Mouse (Mus musculus) erythroid progenitor cell, adult 5-6 weeks (primary cell): Measurements from ENCODE around the gene Pir. TPM values are rescaled to one million over a fixed set of nuclear protein-coding genes. Genes with fewer than 3 reads are reported as not detected.

Experiments
- ATAC-seq: replicated peaks from 2 replicates; pipeline ENCODE4 v1.8.0; 2016; ENCODE audit warnings: moderate number of reproducible peaks, mild to moderate bottlenecking, moderate TSS enrichment, inconsistent platforms; ENCODE audit not compliant: poor library complexity, low FRiP score, severe bottlenecking
- total RNA-seq, 2 experiments: library from RNA; stranded (forward) in 1 of 2; stranded (reverse) in 1 of 2; fragments of 150-400 nt in 1 of 2; fragments of 186-747, 209-891 nt in 1 of 2; gene quantifications; 2 replicates each; pipeline versions ENCODE4 v1.2.3 to v1.2.4; 2015 to 2017; ENCODE audit warnings: low replicate concordance in 2 of 2

The Pir gene
- total RNA-seq (2015; ENCODE audit: low replicate concordance): 27.7 and 32.1 TPM in 2 replicates
- total RNA-seq (2017; ENCODE audit: low replicate concordance): 37.7 and 38.7 TPM in 2 replicates

GRCm38 (mm10) chrX:164269285-164269761 lies at the start of gene Pir:
TSS of gene Pir (plus strand) at chrX:164269371.
- ATAC-seq: peak; percentile 99

DNA sequence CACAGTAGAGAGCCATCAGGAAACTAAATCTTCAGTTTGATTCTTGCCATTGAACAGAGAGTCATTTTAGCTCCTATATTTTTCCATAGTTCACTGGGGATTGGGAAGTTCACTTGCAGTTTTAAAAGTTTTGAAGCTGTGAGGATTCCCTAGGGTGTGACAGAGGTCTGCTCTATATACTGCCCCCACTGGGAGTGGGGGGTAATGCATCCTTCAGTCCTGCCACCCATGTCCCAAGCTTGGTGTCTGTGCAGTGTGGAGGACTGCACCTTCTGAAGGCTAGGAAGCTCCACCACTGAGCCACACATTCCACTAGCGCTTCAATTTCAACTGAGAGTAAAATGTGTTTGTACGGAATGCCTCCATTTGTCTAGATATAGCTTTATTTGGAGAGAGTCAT lies 47.2 kb upstream of the Pir start:
- ATAC-seq: peak; percentile 76

GRCm38 (mm10) chrX:164233380-164233779 lies 35.8 kb upstream of the Pir start:
- no peak for ATAC-seq

DNA sequence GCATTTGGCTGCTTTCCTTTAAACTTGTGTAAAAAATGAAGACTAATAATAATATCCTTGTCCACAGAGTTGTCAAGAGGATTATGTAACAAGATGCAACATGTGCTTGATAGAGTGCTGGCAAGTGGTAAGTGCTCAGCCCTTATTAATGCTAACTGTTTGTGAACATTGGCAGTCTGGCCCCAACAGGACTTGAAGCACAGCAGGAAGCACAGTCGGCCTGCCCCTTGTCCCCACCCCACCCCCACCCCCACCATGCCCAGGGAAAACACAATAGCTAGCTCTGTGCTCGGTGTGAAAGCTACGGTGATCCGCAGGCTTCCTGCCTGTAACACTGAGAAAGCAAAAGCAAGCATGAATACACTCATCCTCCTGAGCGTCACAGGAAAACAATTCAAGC lies 23.5 kb upstream of the Pir start:
- no peak for ATAC-seq

GRCm38 (mm10) chrX:164246722-164247121 lies 22.4 kb upstream of the Pir start:
- ATAC-seq: no peak

DNA sequence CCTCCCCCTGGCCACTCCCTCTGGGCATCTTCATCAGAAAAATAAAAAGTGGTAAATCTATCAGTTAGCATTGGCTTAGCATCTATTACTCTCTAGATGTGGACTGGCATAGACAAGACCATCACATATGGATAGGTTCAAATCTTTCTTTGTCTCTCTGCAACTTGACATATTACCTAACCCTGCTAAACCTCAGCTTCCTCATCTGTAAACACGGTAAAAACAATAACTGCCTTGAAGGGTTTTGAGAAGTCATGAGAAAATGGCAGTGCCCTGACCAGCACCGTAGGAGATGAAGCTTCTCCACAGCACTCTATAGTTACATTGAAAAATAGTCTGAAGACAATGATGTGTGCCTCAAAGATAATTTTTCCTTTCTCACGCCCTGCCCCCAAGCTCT lies 12.6 kb upstream of the Pir start:
- ATAC-seq: no peak

DNA sequence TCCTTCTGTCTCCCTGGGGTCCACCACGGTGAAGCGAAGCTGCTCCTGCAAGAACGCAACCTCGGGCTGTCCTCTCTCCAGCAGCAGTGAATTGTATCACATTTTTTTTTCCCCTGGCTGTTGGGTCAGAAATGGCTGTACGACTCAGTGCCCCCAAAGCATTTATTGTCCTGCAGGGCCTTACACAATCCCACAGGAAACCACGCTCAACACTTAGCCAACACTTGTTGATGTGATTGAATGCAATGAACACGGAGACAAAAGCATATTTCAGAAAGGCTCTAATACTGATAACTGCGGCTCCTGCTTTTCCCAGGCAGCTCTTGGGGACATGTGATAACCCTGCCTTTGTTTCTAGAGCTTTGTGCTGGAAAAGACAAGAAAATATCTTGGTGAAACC lies 11.1 kb upstream of the Pir start, which contains the start of gene Bmx:
Gene Bmx (minus strand): TSS at position 137 of the 400 bp plus-strand sequence.
- no peak for ATAC-seq

GRCm38 (mm10) chrX:164258662-164259061 lies 10.5 kb upstream of the Pir start:
- ATAC-seq: no peak

DNA sequence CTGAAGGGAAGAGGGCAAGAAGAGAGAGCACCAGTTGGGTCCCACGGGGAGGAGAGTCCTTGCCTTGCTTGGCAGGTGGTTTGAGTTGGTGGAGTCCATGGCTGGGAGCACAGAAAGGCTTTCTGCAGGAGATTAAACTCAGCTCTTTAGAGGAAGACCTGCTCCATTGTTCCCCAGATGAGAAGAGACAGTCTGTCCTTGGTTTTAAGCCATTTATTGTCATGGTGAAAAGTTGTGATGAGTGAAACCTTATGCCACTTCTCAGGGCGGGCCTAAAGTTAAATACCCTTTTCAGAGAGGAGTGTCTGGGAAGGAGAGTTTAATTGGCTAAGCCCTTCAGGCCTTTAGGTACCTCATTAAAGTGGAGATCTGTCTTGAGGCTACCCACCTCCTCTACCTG lies 6.9 kb upstream of the Pir start:
- no peak for ATAC-seq

GRCm38 (mm10) chrX:164264861-164265260 lies 4.3 kb upstream of the Pir start:
- ATAC-seq: no peak

DNA sequence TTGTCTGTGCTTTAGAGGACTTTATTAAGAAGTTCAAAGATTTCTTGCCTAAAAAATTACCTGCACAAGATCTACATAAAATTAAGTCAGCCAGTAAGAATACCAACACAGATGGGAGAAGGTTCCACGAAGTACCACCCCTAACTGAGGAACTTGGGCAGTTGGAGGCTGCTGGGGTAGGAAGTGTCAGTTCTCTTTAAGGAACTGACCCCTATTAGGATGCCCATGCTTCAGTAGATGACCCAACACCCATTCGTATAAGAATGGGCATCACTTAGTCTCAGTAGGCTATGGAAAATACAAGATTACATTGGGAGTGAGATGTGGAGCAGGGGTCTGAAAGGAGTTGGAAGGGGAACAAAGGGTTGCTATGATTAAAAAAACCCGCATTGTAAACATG lies 1.4 kb downstream of the Pir start:
- no peak for ATAC-seq

GRCm38 (mm10) chrX:164275536-164275935 lies 6.4 kb downstream of the Pir start:
- ATAC-seq: no peak

DNA sequence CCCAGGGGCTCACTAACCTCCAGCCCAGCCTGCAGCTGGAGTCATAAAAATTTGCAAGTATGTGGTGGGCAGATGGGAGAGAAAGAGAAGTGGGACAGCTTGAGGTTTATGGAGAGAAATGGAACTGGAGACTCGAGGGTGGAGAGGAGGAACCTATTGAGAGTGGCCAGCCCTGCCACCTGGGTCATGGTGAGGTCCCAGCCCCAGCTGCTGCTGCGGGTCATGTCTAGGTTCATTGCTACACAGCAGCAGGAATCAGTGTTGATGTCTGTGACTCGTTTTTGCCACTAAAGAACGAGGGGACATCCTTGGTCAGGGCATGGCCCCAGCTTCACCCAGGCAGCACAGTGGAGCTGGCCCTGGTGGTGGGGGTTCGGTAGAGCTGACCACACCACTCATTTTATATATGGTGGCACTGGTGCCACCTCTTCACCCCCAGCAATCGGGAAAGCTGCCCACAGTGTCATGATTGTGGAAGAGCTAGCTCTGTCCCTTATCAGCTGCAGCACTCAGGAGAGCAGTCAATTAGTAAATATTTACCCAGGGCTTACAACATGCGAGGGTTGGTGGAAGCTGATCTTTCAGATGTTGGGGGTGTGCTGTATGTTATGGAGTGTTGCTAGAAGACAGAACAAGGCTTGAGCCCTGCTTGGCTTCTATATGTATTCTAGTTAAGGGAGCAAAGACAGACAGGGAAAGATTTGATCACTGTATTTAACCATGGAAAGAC lies 11.9 kb downstream of the Pir start:
- no peak for ATAC-seq

- ATAC-seq: no peak
These were observed 14.6 kb downstream of the Pir start for GRCm38 (mm10) chrX:164283808-164284207.

- 0 out of 2 replicates have a peak, but pooled peaks have one; percentile 57 for ATAC-seq
These were observed 17.9 kb downstream of the Pir start for GRCm38 (mm10) chrX:164287077-164287476.

DNA sequence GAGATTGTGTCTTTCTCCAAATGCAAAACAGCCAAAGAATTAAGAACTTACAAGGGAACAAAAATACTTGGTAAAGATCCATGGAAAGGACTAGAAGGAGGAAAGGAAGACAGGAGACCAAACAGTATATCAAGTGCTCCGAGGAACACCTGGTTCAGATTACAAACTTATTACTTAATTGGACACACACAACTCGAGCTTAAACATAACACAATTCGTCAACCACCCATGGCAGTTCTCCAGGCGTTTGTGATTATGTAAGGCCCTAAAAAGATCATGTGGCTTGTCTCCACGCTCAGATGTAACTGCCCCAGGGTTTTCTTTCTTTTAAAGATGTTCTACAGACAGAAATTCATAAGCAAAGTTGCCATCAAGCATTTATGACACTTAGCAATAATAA lies 22.0 kb downstream of the Pir start:
- ATAC-seq: no peak

GRCm38 (mm10) chrX:164306250-164306649 lies 37.1 kb downstream of the Pir start:
- ATAC-seq: no peak

- no peak for ATAC-seq
These were observed 44.7 kb downstream of the Pir start for GRCm38 (mm10) chrX:164313876-164314275.

GRCm38 (mm10) chrX:164318554-164318953 lies 49.4 kb downstream of the Pir start:
- no peak for ATAC-seq

- no peak for ATAC-seq
These were observed 50.9 kb downstream of the Pir start for GRCm38 (mm10) chrX:164320031-164320430.

GRCm38 (mm10) chrX:164322492-164322891 lies 53.3 kb downstream of the Pir start:
- ATAC-seq: no peak
